8 mouse cellular contexts compared by ENCODE assay signal in genomic region chr16:64770521-64771430, GRCm38 (mm10). TPM values are rescaled to one million over a fixed set of nuclear protein-coding genes. Genes with fewer than 3 reads are reported as not detected.
DNase-seq lines count a peak whose midpoint lies in the region; ATAC-seq and TF ChIP-seq lines count a peak whose summit lies in the region.

Gene 4930453N24Rik, minus strand, starts transcription at chr16:64771161.

- H3K27ac ChIP-seq in hindbrain, embryonic 10.5 days: peak within 1 kb of the TSS; percentile 93
- peak within 1 kb of the TSS; percentile 91 for H3K27ac ChIP-seq in lung, postnatal 0 days (ENCODE audit: low read length)

- WGBS in hindbrain, embryonic 10.5 days: 2% methylated on average over 72 of the region's 72 CpGs
- WGBS in lung, postnatal 0 days: 2% methylated on average over 71 of the region's 72 CpGs

- H3K27me3 ChIP-seq in hindbrain, embryonic 10.5 days (ENCODE audit: insufficient read depth, poor library complexity, severe bottlenecking): peaks cover 5% of the 10 kb centered on the region; the same call in 1 of the 2 replicates
- H3K27me3 ChIP-seq in lung, postnatal 0 days (replicated peaks; ENCODE audit: insufficient read depth, low read length): no peaks in the 10 kb centered on the region

- peak within 1 kb of the TSS; percentile 93 for H3K9ac ChIP-seq in lung, postnatal 0 days (replicated peaks; ENCODE audit: low read depth)

- DNase-seq in MEL-GATA-1-ER (ENCODE audit: extremely low read depth, low read depth): peak; percentile 89
- peak; percentile 84 for DNase-seq in cerebellum, adult 8-10 months
- DNase-seq in forelimb bud, embryonic 11.5 days (ENCODE audit: low read depth, low spot score): peak; percentile 91
- DNase-seq in hindbrain, embryonic 10.5 days (ENCODE audit: low spot score): peak; percentile 92
- DNase-seq in layer of hippocampus, adult 9-11 months: peak; percentile 80
- peak; percentile 95 for DNase-seq in lung, postnatal 0 days (ENCODE audit: low spot score)
- DNase-seq in ovary, postnatal 14 days (ENCODE audit: low spot score): peak; percentile 78
- DNase-seq in thymus, postnatal 14 days: peak; percentile 81

- TF ChIP-seq EP300 in lung, postnatal 0 days (IDR thresholded peaks at IDR 0.05): no peak; the same call in 1 of the 2 replicates

- no peaks in the 10 kb centered on the region for H3K9me3 ChIP-seq in hindbrain, embryonic 10.5 days
- H3K9me3 ChIP-seq in lung, postnatal 0 days (ENCODE audit: low read length): no peaks in the 10 kb centered on the region

- H3K4me2 ChIP-seq in lung, postnatal 0 days (replicated peaks; ENCODE audit: low read depth, low read length): peak within 1 kb of the TSS; percentile 59

- peak within 1 kb of the TSS; percentile 94 for H3K4me3 ChIP-seq in hindbrain, embryonic 10.5 days
- H3K4me3 ChIP-seq in lung, postnatal 0 days (ENCODE audit: low read depth, low read length): peak within 1 kb of the TSS; percentile 89

- no peak for TF ChIP-seq CTCF in lung, postnatal 0 days (IDR thresholded peaks at IDR 0.05)

- peak; percentile 96 for ATAC-seq in lung, postnatal 0 days

- H3K4me1 ChIP-seq in hindbrain, embryonic 10.5 days (replicated peaks): peaks cover 9% of the 10 kb centered on the region
- no peaks in the 10 kb centered on the region; the same call in 1 of the 2 replicates for H3K4me1 ChIP-seq in lung, postnatal 0 days (ENCODE audit: insufficient read depth, low read depth, low read length)

- peaks cover 29% of the 10 kb centered on the region for H3K36me3 ChIP-seq in hindbrain, embryonic 10.5 days
- H3K36me3 ChIP-seq in lung, postnatal 0 days (ENCODE audit: insufficient read depth, low read length): no peaks in the 10 kb centered on the region; the same call in 1 of the 2 replicates

RNA-seq across cellular contexts. Expression of gene 4930453N24Rik, which starts in this region (rescaled TPM):
- polyA plus RNA-seq in hindbrain, embryonic 10.5 days (2016; fragmentation: Nextera tagmentation; extraction: Ambion mirVana): 27.0 and 29.4 TPM in 2 replicates
- 19.4 and 20.4 TPM in 2 replicates for polyA plus RNA-seq in lung, postnatal 0 days (2015; fragmentation: Nextera tagmentation; extraction: Ambion mirVana)

Comparison
In these comparisons a context has a peak if more than half of its experiments do, and no peak if none do; other contexts are left out.
1. Peak in every context shown above with its lines: DNase-seq, ATAC-seq, H3K4me3 ChIP-seq and H3K27ac ChIP-seq.